Mouse (Mus musculus) intestine, embryonic 14.5 days (tissue): ENCODE measurements around the gene Cnfn. TPM values are rescaled to one million over a fixed set of nuclear protein-coding genes. Genes with fewer than 3 reads are reported as not detected.
A peak's percentile ranks its signal among the peaks of the same experiment; 100 is the strongest.

Experiments
- ATAC-seq: fragments of 200-750 bp; cut with Nextera tagmentation; replicated peaks from 2 replicates; pipeline ENCODE4 v1.8.0; 2017; ENCODE audit warnings: low read depth, moderate number of reproducible peaks, moderate TSS enrichment, moderate library complexity; ENCODE audit not compliant: low FRiP score, low TSS enrichment
- DNase-seq: peaks from one replicate; pipeline ENCODE4 v3.0.0-alpha.2; 2018; ENCODE audit warnings: low spot score
- H3K27ac ChIP-seq: fragments of 300-500 bp; sonication (generic); 2 replicates; pipeline ENCODE4 v1.5.1; 2014; ENCODE audit warnings: low read depth, mild to moderate bottlenecking, control low read depth
- H3K27me3 ChIP-seq: fragments of 300-500 bp; sonication (generic); replicated peaks from 2 replicates; pipeline ENCODE4 v1.6.1; 2014; ENCODE audit warnings: low read length, control low read depth; ENCODE audit not compliant: control insufficient read depth, insufficient read depth
- H3K36me3 ChIP-seq: fragments of 300-500 bp; sonication (generic); 2 replicates; pipeline ENCODE4 v1.6.1; 2014; ENCODE audit warnings: low read length, control low read depth; ENCODE audit not compliant: control insufficient read depth, insufficient read depth
- H3K4me1 ChIP-seq: fragments of 300-500 bp; sonication (generic); replicated peaks from 2 replicates; pipeline ENCODE4 v1.6.1; 2014; ENCODE audit warnings: low read length, control low read depth, mixed read lengths; ENCODE audit not compliant: control insufficient read depth, insufficient read depth
- H3K4me2 ChIP-seq: fragments of 300-500 bp; sonication (generic); 2 replicates; pipeline ENCODE4 v1.6.1; 2014; ENCODE audit warnings: low read length
- H3K4me3 ChIP-seq: fragments of 300-500 bp; sonication (generic); 2 replicates; pipeline ENCODE4 v1.5.1; 2014; ENCODE audit warnings: low read depth, low read length, control low read depth, mixed read lengths
- H3K9ac ChIP-seq: fragments of 300-500 bp; sonication (generic); 2 replicates; pipeline ENCODE4 v1.6.1; 2014; ENCODE audit warnings: mild to moderate bottlenecking, low read length
- H3K9me3 ChIP-seq: fragments of 300-500 bp; sonication (generic); 2 replicates; pipeline ENCODE4 v1.6.1; 2016; ENCODE audit warnings: low read length, control low read depth; ENCODE audit not compliant: control insufficient read depth
- WGBS: fragments of 180-500 bp; shearing (Covaris S2); extraction: QIAGEN DNeasy Blood & Tissue Kit; methylation state at CpG from one replicate; pipeline ENCODE4 v1.1.7; 2014; 5-methylcytosine and 5-hydroxymethylcytosine counted together
- polyA plus RNA-seq: library from polyadenylated mRNA; unstranded; fragments of >200 nt; fragmentation: Nextera tagmentation; extraction: Ambion mirVana; gene quantifications from 2 replicates; pipeline ENCODE4 v1.2.1, GENCODE M21; 2014

Gene Cnfn
- polyA plus RNA-seq, result not detected in 2 replicates

DNA sequence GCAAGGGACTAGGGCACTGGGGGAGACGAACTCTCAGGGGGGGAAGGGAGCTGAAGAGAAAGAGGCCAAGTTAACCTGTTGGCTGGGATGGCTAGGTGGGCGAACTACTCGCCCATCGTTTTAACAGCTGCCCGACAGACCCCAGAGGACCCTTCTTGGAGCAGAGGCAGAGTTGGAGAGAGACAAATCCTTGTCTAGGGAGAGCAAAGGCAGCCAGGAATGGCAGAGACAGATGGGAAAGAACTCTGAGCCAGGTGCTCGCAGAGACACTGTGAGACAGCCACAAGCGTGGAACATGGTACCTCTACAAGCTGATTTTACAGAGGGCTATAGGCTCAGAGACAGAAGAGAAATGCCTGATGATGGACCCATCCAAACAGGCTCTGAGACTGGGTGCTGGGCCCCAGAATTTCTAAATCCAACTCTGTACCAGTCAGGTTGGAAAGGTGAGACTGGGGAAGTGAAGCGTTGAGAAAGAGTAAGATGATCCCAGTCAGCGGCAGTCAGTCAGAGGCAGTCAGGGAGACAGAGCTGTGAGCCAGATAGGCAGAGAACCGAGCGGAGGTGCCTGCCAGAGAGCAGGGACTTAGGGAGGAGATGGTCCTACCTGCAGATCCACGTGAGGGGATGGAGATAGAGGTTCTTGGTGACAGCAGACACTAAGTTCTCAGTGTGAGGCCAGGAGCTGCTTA is at the start of gene Cnfn:
Gene Cnfn (minus strand): TSS at position 667 of the 692 bp plus-strand sequence.
- Histone ChIP-seq H3K4me3 (no peak within 1 kb of the TSS), H3K9ac (no peak within 1 kb of the TSS), H3K27me3 (peaks cover 44% of the 10 kb centered on the region), H3K9me3 (no peaks in the 10 kb centered on the region), H3K27ac (no peak within 1 kb of the TSS), H3K4me2 (no peak within 1 kb of the TSS), H3K36me3 (peaks cover 7% of the 10 kb centered on the region), H3K4me1 (no peaks in the 10 kb centered on the region)
- WGBS, result 50% methylated on average over 12 of the region's 12 CpGs
- ATAC-seq (no peak), DNase-seq (no peak)

DNA sequence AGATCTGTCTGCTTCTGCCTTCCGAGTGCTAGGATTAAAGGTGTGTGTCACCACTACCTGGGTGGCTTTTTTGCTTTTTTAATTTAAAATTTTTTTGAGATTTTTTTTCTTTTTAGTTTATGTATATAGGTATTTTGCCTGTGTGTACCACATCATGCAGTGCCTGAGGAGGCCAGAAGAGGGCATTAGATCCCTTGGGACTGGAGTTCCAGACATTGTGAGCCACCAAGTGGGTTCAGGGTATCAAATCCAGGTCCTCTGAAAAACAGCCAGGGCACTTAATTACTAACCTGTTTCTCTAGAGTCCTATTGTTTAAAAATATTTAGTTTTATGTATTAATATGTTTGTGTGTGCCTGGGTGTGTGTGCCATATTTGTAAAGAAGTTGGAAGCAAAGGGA is 48.1 kb upstream of the Cnfn start:
- ATAC-seq (no peak), DNase-seq (no peak)
- Histone ChIP-seq H3K27ac (no peak overlapping the region), H3K27me3 (no peaks in the 10 kb centered on the region), H3K4me3 (no peak overlapping the region), H3K9me3 (no peaks in the 10 kb centered on the region), H3K4me2 (no peak overlapping the region), H3K4me1 (no peaks in the 10 kb centered on the region), H3K9ac (no peak overlapping the region), H3K36me3 (no peaks in the 10 kb centered on the region)
- WGBS, result 85% methylated on average over 1 of the region's 1 CpGs

DNA sequence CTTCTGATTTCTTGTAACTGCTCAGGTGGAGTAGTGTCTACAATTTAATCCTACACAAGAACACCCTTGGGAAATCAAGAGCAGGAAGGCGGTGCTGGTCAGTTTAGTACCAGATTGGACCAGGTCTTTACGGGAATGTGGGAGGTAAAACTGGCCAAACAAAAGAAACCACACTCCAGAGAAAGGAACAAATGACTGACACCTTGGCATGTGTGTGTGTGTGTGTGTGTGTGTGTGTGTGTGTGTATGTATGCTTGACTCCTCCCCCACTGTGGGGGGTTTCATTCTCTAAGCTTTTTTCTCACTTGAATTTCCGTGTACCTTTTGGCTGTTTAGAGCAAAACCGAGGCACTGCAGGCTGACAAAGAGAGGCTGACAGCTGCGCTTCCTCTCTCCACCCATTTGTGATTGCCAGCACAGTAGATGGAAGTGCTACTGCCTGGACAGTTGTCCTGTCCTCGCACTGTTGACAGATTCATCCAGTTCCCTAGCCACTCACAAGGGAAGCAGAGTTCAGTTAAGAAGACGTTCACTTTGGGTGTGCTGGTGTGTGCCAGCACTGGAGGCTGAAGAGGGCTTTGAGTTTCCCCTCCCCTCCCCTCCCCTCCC is 43.4 kb upstream of the Cnfn start, which contains the start of gene Cxcl17:
Gene Cxcl17 (minus strand): TSS at position 54 of the 609 bp plus-strand sequence.
- Histone ChIP-seq H3K27ac (no peak within 1 kb of the TSS), H3K4me2 (no peak within 1 kb of the TSS), H3K36me3 (no peaks in the 10 kb centered on the region), H3K4me1 (no peaks in the 10 kb centered on the region), H3K27me3 (no peaks in the 10 kb centered on the region), H3K4me3 (no peak within 1 kb of the TSS), H3K9ac (no peak within 1 kb of the TSS), H3K9me3 (no peaks in the 10 kb centered on the region)
- DNase-seq (no peak), ATAC-seq (no peak)
- WGBS, result 57% methylated on average over 7 of the region's 7 CpGs

DNA sequence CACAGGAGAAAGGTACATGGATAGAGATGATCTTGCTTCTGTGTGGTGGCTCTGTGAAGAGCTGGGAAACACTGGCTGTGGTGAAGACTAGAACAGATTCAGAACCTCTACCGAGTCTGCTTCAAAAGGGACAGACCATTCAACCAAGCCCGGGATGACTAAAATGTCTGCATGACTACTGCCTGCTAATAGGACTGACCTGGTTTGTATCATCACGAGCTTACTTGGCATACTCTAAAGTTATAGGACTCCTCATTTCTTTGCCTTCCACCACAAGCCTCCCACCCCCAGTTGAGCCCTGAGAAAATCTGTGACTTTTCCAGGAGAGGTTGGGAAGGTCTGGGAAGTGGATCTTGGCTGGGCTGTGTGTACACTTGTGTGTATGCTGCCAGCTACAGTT is 42.3 kb upstream of the Cnfn start:
- no peak overlapping the region for H3K27ac ChIP-seq
- no peaks in the 10 kb centered on the region for H3K4me1 ChIP-seq
- H3K4me3 ChIP-seq, result no peak overlapping the region
- DNase-seq (no peak), ATAC-seq (no peak)
- 75% methylated on average over 3 of the region's 3 CpGs for WGBS
- no peaks in the 10 kb centered on the region for H3K9me3 ChIP-seq
- H3K27me3 ChIP-seq, result no peaks in the 10 kb centered on the region
- no peaks in the 10 kb centered on the region for H3K36me3 ChIP-seq
- H3K4me2 ChIP-seq, result no peak overlapping the region
- H3K9ac ChIP-seq, result no peak overlapping the region

DNA sequence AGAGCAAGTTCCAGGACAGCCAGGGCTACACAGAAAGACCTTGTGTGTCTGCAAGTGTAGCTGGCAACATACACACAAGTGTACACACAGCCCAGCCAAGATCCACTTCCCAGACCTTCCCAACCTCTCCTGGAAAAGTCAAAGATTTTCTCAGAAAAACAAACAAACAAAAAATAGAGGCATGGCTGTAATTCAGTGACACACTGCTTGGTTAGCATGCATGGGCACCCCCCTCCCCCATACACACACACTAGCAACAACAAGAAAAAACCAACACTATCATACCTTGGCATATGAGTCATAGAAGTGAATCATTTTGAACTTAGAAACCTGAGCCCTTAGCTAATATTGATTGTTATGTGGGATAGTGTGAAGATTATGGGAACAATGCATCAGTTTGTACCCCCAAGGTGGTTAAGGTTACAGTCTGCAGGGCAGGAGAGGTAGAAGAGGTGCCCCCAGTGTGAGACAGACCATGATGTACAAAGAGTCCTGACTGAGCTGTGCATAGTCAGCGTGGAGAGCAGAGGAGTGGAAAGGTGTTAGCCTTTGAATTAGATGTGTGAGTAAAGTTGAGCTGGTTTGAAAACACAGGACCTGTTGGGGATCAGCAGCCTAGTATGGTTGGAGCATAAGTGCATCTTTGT is 41.6 kb upstream of the Cnfn start:
- H3K27me3 ChIP-seq, result no peaks in the 10 kb centered on the region
- no peak overlapping the region for H3K9ac ChIP-seq
- no peak for ATAC-seq
- no peak for DNase-seq
- no peaks in the 10 kb centered on the region for H3K36me3 ChIP-seq
- no peak overlapping the region for H3K27ac ChIP-seq
- H3K9me3 ChIP-seq, result no peaks in the 10 kb centered on the region
- 88% methylated on average over 1 of the region's 1 CpGs for WGBS
- no peaks in the 10 kb centered on the region for H3K4me1 ChIP-seq
- H3K4me2 ChIP-seq, result no peak overlapping the region
- H3K4me3 ChIP-seq, result no peak overlapping the region

DNA sequence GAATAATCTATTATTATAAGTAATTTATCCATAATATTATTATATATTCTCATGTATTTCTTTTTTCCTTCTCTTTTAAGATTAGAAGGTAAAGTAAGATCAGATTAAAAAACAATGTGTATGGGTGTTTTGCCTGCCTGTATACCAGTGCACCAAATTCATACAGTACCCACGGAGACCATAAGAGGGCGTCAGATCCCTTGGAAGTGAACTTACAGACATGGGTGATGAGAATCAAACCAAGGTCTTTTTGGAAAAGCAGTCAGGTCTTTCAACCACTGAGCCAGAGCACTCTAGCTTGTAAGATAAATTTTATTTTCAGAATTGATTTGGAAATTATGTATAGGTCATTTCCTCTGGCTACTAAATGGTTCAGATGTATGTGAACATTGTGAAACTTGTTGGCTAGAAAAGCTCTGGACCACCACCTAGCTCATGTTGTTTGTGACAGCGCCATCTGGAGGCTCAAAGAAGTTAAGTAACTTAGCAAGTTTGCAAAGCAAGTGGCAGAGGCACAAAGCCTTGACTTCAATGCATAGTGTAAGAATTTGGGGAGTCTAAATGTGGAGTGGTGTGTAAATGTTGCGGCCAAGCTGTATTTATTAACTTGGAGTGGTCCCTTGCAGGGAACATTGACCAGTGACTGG is 39.7 kb upstream of the Cnfn start:
- ATAC-seq (no peak), DNase-seq (no peak)
- Histone ChIP-seq H3K27me3 (no peaks in the 10 kb centered on the region), H3K27ac (no peak overlapping the region), H3K4me1 (no peaks in the 10 kb centered on the region), H3K9me3 (no peaks in the 10 kb centered on the region), H3K4me3 (no peak overlapping the region), H3K36me3 (no peaks in the 10 kb centered on the region), H3K4me2 (no peak overlapping the region), H3K9ac (no peak overlapping the region)
- 48% methylated on average over 4 of the region's 4 CpGs for WGBS

DNA sequence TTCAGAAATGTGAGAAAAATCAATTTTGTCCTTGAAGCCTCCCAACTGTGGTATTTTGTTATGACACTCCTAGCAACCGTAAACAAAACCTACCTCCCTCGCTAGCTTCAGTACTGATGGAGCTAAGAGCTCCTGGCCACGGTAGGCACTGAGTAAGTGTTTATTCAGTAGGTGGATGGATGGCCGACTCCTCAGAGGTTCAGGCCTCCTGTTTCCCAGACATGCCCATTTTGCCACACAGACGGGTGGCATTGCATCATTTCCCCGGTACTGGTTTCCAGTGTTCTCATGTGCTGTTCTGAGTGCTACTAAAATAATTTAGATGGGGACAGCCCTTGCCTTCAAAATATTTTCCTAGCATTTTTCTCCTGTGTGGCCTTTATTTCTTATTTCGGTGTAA is 36.9 kb upstream of the Cnfn start:
- H3K36me3 ChIP-seq, result no peaks in the 10 kb centered on the region
- no peaks in the 10 kb centered on the region for H3K27me3 ChIP-seq
- no peak overlapping the region for H3K4me2 ChIP-seq
- H3K9ac ChIP-seq, result no peak overlapping the region
- no peaks in the 10 kb centered on the region for H3K4me1 ChIP-seq
- H3K9me3 ChIP-seq, result no peaks in the 10 kb centered on the region
- DNase-seq (no peak), ATAC-seq (no peak)
- no peak overlapping the region for H3K27ac ChIP-seq
- 63% methylated on average over 7 of the region's 7 CpGs for WGBS
- no peak overlapping the region for H3K4me3 ChIP-seq

DNA sequence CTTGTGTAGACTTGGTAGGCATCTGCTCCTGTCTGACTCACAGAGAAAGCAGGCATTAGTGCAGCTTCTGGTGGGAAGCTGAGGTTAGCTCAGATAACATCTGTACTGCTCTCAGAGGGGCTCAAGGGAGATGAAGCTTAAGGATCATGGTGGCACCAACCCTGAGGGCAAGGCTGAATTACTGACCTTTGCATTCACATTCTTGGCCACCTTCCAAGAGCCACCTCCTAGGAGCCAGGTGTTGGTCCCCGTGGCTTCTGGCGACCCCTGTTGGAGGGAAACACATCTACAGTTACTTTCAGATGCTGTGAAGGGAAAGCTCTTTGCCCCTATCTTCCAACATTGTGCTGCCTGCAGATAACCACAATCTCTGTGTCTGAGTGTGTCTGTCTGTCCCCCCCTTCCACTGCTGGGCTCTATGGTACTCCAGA is 33.2 kb upstream of the Cnfn start:
- Histone ChIP-seq H3K9me3 (no peaks in the 10 kb centered on the region), H3K9ac (no peak overlapping the region), H3K36me3 (no peaks in the 10 kb centered on the region), H3K4me3 (no peak overlapping the region), H3K27ac (no peak overlapping the region), H3K27me3 (no peaks in the 10 kb centered on the region), H3K4me2 (no peak overlapping the region), H3K4me1 (no peaks in the 10 kb centered on the region)
- WGBS, result 0% methylated on average over 2 of the region's 2 CpGs
- no peak; the same call in 1 of the 2 replicates for ATAC-seq
- peak; percentile 66 for DNase-seq
